Mouse (Mus musculus) ES-Bruce4 (cell line): ENCODE results near the gene Myo5c.
A peak's percentile ranks its signal among the peaks of the same experiment; 100 is the strongest.

Experiments
- CTCF ChIP-seq: IDR thresholded peaks from one replicate; pipeline ENCODE4 v1.8.1; 2011; ENCODE audit warnings: low read depth, low read length
- EP300 ChIP-seq: IDR thresholded peaks from 2 replicates; pipeline ENCODE4 v1.6.1; 2011; ENCODE audit warnings: low read depth, low read length; ENCODE audit not compliant: insufficient read depth
- POLR2A ChIP-seq: IDR thresholded peaks from one replicate; pipeline ENCODE4 v1.8.1; 2011; ENCODE audit warnings: low read length; ENCODE audit not compliant: insufficient read depth

GRCm38 (mm10) chr9:75259656-75260055 is 27.8 kb downstream of the Myo5c start:
- TF ChIP-seq POLR2A (no peak), CTCF (peak; percentile 29), EP300 (no peak)
